Comparison of ENCODE assay signal across 23 mouse cellular contexts in the genomic region with DNA sequence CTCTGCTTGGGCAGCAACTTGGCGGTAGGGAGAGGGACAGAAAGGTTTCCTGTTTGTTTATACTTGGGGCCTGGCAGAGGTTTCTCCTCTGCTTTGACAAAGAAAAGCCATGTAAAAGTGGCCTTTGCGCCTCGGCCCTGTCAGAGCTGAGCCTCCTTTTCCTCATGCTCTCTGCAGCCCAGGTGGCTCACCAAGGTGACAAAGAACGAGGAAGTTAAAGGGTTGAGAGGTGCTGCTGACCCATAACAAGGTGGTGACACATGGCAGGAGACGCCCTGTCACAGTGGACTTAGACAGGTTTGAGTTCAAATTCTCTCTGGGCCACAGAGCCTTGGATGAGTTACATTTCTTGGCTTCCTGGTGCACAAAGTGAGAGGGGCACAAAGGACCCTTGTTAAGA.
DNase-seq lines count a peak whose midpoint lies in the region; ATAC-seq and TF ChIP-seq lines count a peak whose summit lies in the region.
"Had no signal": no experiment of that assay in that cellular context is flagged by ENCODE, and none has a peak within 500 bp of the region (broad histone marks: within the 10 kb centered on the region; RNA-seq: fewer than 3 reads in every experiment).

No protein-coding gene starts in this region.

- ATAC-seq in hindbrain, embryonic 13.5 days (ENCODE audit: low FRiP score) = no peak
- ATAC-seq in hindbrain, embryonic 16.5 days = no peak
- ATAC-seq in neural tube, embryonic 14.5 days (ENCODE audit: low read depth) = no peak
- ATAC-seq in neural tube, embryonic 15.5 days (ENCODE audit: low FRiP score) = no peak
- 0 out of 2 replicates have a peak, but pooled peaks have one; percentile 10 for ATAC-seq in neutrophil, adult 5-6 weeks (ENCODE audit: extremely low read depth, insufficient number of reproducible peaks, low FRiP score, poor library complexity, severe bottlenecking)
- ATAC-seq: activated CD4-positive, CD25-positive, alpha-beta regulatory T cell, adult 4 months; liver, postnatal 0 days; lung, postnatal 0 days had no signal

- WGBS in hindbrain, embryonic 13.5 days = 47% methylated on average over 5 of the region's 5 CpGs
- 55% methylated on average over 5 of the region's 5 CpGs for WGBS in hindbrain, embryonic 16.5 days
- WGBS in neural tube, embryonic 14.5 days = 69% methylated on average over 5 of the region's 5 CpGs
- WGBS in neural tube, embryonic 15.5 days = 70% methylated on average over 5 of the region's 5 CpGs

- peaks cover 45% of the 10 kb centered on the region for H3K4me1 ChIP-seq in hindbrain, embryonic 13.5 days (replicated peaks)
- peaks cover 16% of the 10 kb centered on the region for H3K4me1 ChIP-seq in hindbrain, embryonic 16.5 days (ENCODE audit: control insufficient read depth, insufficient read depth, low read depth, low read length)
- H3K4me1 ChIP-seq in neural tube, embryonic 14.5 days (ENCODE audit: control insufficient read depth, insufficient read depth, low read length) = peaks cover 20% of the 10 kb centered on the region
- peaks cover 24% of the 10 kb centered on the region for H3K4me1 ChIP-seq in neural tube, embryonic 15.5 days

- no peak overlapping the region for H3K4me3 ChIP-seq in hindbrain, embryonic 13.5 days
- no peak overlapping the region for H3K4me3 ChIP-seq in hindbrain, embryonic 16.5 days (ENCODE audit: low read length)
- no peak overlapping the region for H3K4me3 ChIP-seq in neural tube, embryonic 14.5 days (ENCODE audit: low read depth, low read length)
- H3K4me3 ChIP-seq in neural tube, embryonic 15.5 days (replicated peaks) = no peak overlapping the region
- H3K4me3 ChIP-seq in left cerebral cortex, adult 2 months = no peak overlapping the region
- H3K4me3 ChIP-seq: limb, embryonic 12.5 days had no signal

- peak overlapping the region; percentile 86 for H3K27ac ChIP-seq in hindbrain, embryonic 13.5 days
- no peak overlapping the region for H3K27ac ChIP-seq in hindbrain, embryonic 16.5 days (ENCODE audit: low read depth, low read length)
- peak overlapping the region; percentile 18 for H3K27ac ChIP-seq in neural tube, embryonic 14.5 days (ENCODE audit: low read depth, low read length)
- H3K27ac ChIP-seq in neural tube, embryonic 15.5 days (replicated peaks) = no peak overlapping the region; the same call in 1 of the 2 replicates
- H3K27ac ChIP-seq in left cerebral cortex, adult 2 months = no peak overlapping the region
- H3K27ac ChIP-seq: limb, embryonic 12.5 days; macrophage had no signal

- H3K36me3 ChIP-seq in hindbrain, embryonic 13.5 days = no peaks in the 10 kb centered on the region
- no peaks in the 10 kb centered on the region for H3K36me3 ChIP-seq in hindbrain, embryonic 16.5 days (ENCODE audit: control insufficient read depth, insufficient read depth, low read length)
- no peaks in the 10 kb centered on the region for H3K36me3 ChIP-seq in neural tube, embryonic 14.5 days (ENCODE audit: control insufficient read depth, insufficient read depth, low read length)
- H3K36me3 ChIP-seq in neural tube, embryonic 15.5 days = no peaks in the 10 kb centered on the region
- H3K36me3 ChIP-seq: limb, embryonic 12.5 days had no signal

- peaks cover 11% of the 10 kb centered on the region; the same call in 1 of the 2 replicates for H3K27me3 ChIP-seq in hindbrain, embryonic 13.5 days
- no peaks in the 10 kb centered on the region for H3K27me3 ChIP-seq in hindbrain, embryonic 16.5 days (replicated peaks; ENCODE audit: control insufficient read depth, insufficient read depth, low read length)
- H3K27me3 ChIP-seq in neural tube, embryonic 14.5 days (ENCODE audit: control insufficient read depth, insufficient read depth, low read length) = no peaks in the 10 kb centered on the region
- H3K27me3 ChIP-seq in neural tube, embryonic 15.5 days (replicated peaks) = no peaks in the 10 kb centered on the region
- H3K27me3 ChIP-seq: limb, embryonic 12.5 days had no signal

- no peak overlapping the region for H3K4me2 ChIP-seq in hindbrain, embryonic 13.5 days
- no peak overlapping the region for H3K4me2 ChIP-seq in hindbrain, embryonic 16.5 days (ENCODE audit: low read length)
- no peak overlapping the region for H3K4me2 ChIP-seq in neural tube, embryonic 14.5 days (ENCODE audit: low read depth, low read length)
- H3K4me2 ChIP-seq in neural tube, embryonic 15.5 days = no peak overlapping the region
- H3K4me2 ChIP-seq: limb, embryonic 12.5 days; liver, embryonic 11.5 days had no signal

- no peaks in the 10 kb centered on the region for H3K9me3 ChIP-seq in hindbrain, embryonic 13.5 days
- no peaks in the 10 kb centered on the region for H3K9me3 ChIP-seq in hindbrain, embryonic 16.5 days (ENCODE audit: control insufficient read depth, low read length)
- H3K9me3 ChIP-seq in neural tube, embryonic 14.5 days (ENCODE audit: control insufficient read depth, low read length) = no peaks in the 10 kb centered on the region
- H3K9me3 ChIP-seq in neural tube, embryonic 15.5 days (replicated peaks) = no peaks in the 10 kb centered on the region
- H3K9me3 ChIP-seq: limb, embryonic 12.5 days had no signal

- no peak overlapping the region for H3K9ac ChIP-seq in hindbrain, embryonic 13.5 days
- no peak overlapping the region for H3K9ac ChIP-seq in hindbrain, embryonic 16.5 days (ENCODE audit: low read depth, low read length)
- no peak overlapping the region for H3K9ac ChIP-seq in neural tube, embryonic 14.5 days (replicated peaks; ENCODE audit: low read depth, low read length)
- H3K9ac ChIP-seq in neural tube, embryonic 15.5 days (replicated peaks) = no peak overlapping the region
- H3K9ac ChIP-seq: forebrain, postnatal 0 days; limb, embryonic 12.5 days; liver, postnatal 0 days had no signal

- intact Hi-C loops in left cerebral cortex, adult 2 months (cut with DNase I) = no loop called here

- TF ChIP-seq CTCF in left cerebral cortex, adult 2 months (IDR thresholded peaks at IDR 0.05) = no peak

- DNase-seq in cerebellum, postnatal 10 days = no peak
- DNase-seq in left cerebral cortex, adult 2 months (ENCODE audit: extremely low spot score in 1 of 2, low spot score in 2 of 2) = no peak
- DNase-seq: adrenal gland, postnatal 14 days; cerebellum, adult 8-10 months; gastrocnemius, postnatal 14 days; heart, adult 11 months; kidney, adult 8-10 months; kidney, postnatal 14 days; liver, postnatal 0 days; retina, postnatal 1 day; right cerebral cortex, postnatal 25 days; thymus, postnatal 25 days had no signal

Comparison
In these comparisons a context has a peak if more than half of its experiments do, and no peak if none do; other contexts are left out.
1. H3K27ac ChIP-seq: peak in hindbrain, embryonic 13.5 days (single experiment) and neural tube, embryonic 14.5 days (single experiment); none in hindbrain, embryonic 16.5 days (single experiment), neural tube, embryonic 15.5 days (single experiment) and left cerebral cortex, adult 2 months (single experiment).